Mouse (Mus musculus) kidney, adult 2 months (tissue): ENCODE measurements at regions not wholly inside any gene's neighbourhood (a gene's known extent, or its start where the extent isn't known, plus 50 kb on each side); places are given as distances from the start of the nearest gene placed in this dataset.

ENCODE experiments used
- CTCF ChIP-seq: fragments of 200-500 bp; conservative IDR thresholded peaks from 2 replicates; pipeline ENCODE4 v1.5.1; 2011; ENCODE audit warnings: low read depth, mild to moderate bottlenecking, control low read depth, low read length, moderate library complexity, mixed read lengths; ENCODE audit not compliant: insufficient read depth, insufficient read length
- POLR2A ChIP-seq: fragments of 200-500 bp; IDR thresholded peaks from one replicate; pipeline ENCODE4 v1.6.1; 2011; ENCODE audit warnings: low read depth, low read length, control low read depth

DNA sequence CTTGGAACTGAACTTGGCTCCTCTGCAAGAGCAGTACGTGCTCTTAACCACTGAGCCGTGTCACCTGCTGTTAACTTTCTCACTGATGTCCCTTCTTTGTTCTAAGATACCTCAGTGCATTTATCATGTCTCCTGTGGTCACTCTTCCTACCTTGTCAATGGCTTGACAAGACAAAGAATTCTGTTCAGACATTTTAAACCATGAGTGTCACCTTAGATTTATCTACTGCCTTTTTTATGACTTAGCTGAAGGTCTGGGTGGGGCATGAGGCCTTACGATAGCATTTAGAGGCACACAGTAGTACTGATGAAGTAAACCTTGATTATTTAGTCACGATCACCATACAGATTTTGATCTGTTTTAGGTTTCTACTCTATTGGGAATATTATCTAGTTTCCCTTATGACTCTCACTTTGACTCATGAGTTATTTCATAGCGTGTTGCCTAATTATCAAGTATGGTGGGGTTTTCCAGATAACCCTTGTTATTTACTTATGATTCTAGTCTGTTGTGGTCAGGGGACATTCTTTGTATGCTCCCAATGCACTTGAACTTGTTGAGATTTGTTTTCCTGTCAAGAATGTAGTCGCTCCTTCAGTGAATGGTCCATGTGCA, 63.6 kb downstream of the Csf2 start:
- TF ChIP-seq CTCF (no peak), POLR2A (no peak)
